Mouse (Mus musculus): ENCODE data around the gene Thumpd1. TPM values are rescaled to one million over a fixed set of nuclear protein-coding genes. Genes with fewer than 3 reads are reported as not detected.

The Thumpd1 gene
- total and polyA plus RNA-seq, 3 experiments, result 7.9 to 15.6 (median 15.0) TPM

DNA sequence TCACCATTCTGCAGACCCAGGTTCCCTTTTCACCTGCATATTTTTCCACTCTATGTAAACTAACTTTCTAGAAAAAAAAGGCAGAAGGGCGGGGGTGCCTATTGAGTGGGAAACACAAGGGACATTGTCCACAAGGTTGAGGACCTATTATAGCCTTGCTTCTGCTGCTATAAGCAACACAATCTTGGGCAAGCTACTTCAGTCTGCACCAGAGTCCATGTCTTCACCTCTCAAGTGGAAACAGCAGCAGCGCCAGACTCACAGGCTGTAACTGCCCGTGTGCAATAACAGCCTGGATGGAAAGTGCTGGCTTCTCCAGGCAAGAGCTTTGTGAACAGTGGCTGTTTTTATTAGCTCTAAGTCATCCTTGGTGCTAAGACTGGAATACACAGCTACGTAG, 28.3 kb downstream of the Thumpd1 start:
- intact Hi-C loops (cut with DNase I), result no loop called here
- Histone ChIP-seq H3K27me3 (ENCODE audit: control insufficient read depth, insufficient read depth, low read length) (no peaks in the 10 kb centered on the region), H3K79me2 (replicated peaks; ENCODE audit: control insufficient read depth, insufficient read depth, low read length) (no peaks in the 10 kb centered on the region), H3K4me3 (no peak overlapping the region), H3K36me3 (ENCODE audit: control insufficient read depth, insufficient read depth, low read length) (no peaks in the 10 kb centered on the region), H3K9ac (ENCODE audit: low read depth, low read length) (no peak overlapping the region), H3K4me1 (ENCODE audit: control insufficient read depth, insufficient read depth, low read length) (no peaks in the 10 kb centered on the region), H3K27ac (no peak overlapping the region)
- 71% methylated on average over 4 of the region's 4 CpGs for WGBS
- no peak for DNase-seq
- no peak for TF ChIP-seq POLR2A (IDR thresholded peaks at IDR 0.05; ENCODE audit: insufficient read depth, low read depth, low read length)
- TF ChIP-seq EP300 (IDR thresholded peaks at IDR 0.05; ENCODE audit: insufficient read depth, low read depth, low read length), result no peak
- no peak for TF ChIP-seq CTCF (IDR thresholded peaks at IDR 0.05)

DNA sequence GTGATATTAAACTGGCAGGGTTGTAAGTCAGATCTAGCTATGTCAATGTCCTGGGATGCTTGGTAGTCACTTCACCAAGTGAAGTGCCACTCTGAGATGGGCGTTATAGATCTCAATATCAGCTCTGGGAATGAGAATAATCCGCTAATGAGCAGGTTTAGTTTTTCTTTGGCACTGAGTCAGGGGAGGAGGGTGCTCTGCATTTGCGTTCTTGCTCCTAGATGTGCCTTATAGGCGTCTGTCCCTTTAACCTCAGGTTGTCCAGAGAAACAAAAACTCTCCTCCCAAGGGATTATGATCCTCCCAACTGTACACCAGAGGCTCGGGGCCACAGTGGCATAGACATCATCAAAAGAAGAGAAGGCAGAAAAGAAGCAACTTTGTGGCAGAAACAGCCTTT, 30.9 kb downstream of the Thumpd1 start, which contains the start of gene Acsm4:
TSS of gene Acsm4 (plus strand) at position 301 of the 400 bp plus-strand sequence.
- Histone ChIP-seq H3K27ac (no peak within 1 kb of the TSS), H3K79me2 (replicated peaks; ENCODE audit: control insufficient read depth, insufficient read depth, low read length) (no peaks in the 10 kb centered on the region), H3K36me3 (ENCODE audit: control insufficient read depth, insufficient read depth, low read length) (no peaks in the 10 kb centered on the region), H3K9ac (ENCODE audit: low read depth, low read length) (no peak within 1 kb of the TSS), H3K4me3 (no peak within 1 kb of the TSS), H3K27me3 (ENCODE audit: control insufficient read depth, insufficient read depth, low read length) (no peaks in the 10 kb centered on the region), H3K4me1 (ENCODE audit: control insufficient read depth, insufficient read depth, low read length) (no peaks in the 10 kb centered on the region)
- no peak for DNase-seq
- TF ChIP-seq EP300 (IDR thresholded peaks at IDR 0.05; ENCODE audit: insufficient read depth, low read depth, low read length), result no peak
- no peak for TF ChIP-seq POLR2A (IDR thresholded peaks at IDR 0.05; ENCODE audit: insufficient read depth, low read depth, low read length)
- TF ChIP-seq CTCF (IDR thresholded peaks at IDR 0.05), result no peak
- intact Hi-C loops (cut with DNase I), result no loop called here
- WGBS, result 60% methylated on average over 5 of the region's 5 CpGs

DNA sequence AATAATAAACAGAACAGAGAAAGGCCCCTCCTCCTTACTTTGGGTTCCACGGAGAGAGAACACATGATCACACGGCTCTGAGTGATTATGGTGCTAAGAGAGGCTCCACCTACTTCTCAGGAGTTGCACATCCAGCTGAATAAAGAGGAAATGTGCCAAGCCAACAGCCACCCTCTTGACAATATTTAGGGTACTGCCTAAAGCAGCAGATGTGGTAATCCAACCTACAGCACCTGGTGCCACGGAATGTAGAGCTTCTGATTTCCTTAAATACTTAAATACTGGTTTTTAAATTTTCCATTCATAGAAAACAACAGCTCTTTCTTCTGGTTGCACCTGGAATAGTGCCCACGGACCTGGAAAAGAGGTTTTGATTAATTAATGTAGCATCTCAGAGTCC, 37.9 kb downstream of the Thumpd1 start:
- WGBS, result 57% methylated on average over 4 of the region's 4 CpGs

DNA sequence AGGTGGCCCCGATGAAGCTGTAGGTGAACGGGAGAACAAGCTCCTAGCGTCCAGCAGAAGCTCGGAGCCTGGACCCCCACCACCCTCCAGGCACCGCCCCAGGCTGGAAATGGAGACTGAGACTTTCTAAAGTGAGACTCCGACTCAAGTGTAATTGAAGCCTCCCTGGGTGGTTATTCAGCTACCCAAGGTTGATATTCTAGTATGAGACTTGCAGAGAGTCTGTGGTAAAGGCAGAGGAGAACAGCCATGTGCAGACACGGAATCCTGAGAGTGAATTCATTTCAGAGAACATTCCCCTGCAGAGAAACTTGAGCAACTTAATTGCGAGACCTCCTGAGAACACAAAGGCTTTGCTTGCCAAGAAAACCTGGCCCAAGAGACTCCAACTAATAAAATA, 40.5 kb downstream of the Thumpd1 start:
- WGBS, result 64% methylated on average over 8 of the region's 8 CpGs
- H3K27ac ChIP-seq, result no peak overlapping the region
- H3K9ac ChIP-seq (ENCODE audit: low read depth, low read length), result no peak overlapping the region
- no peaks in the 10 kb centered on the region for H3K79me2 ChIP-seq (replicated peaks; ENCODE audit: control insufficient read depth, insufficient read depth, low read length)
- no peaks in the 10 kb centered on the region for H3K36me3 ChIP-seq (ENCODE audit: control insufficient read depth, insufficient read depth, low read length)
- TF ChIP-seq EP300 (IDR thresholded peaks at IDR 0.05; ENCODE audit: insufficient read depth, low read depth, low read length) (no peak), POLR2A (IDR thresholded peaks at IDR 0.05; ENCODE audit: insufficient read depth, low read depth, low read length) (no peak), CTCF (IDR thresholded peaks at IDR 0.05) (no peak)
- no peaks in the 10 kb centered on the region for H3K27me3 ChIP-seq (ENCODE audit: control insufficient read depth, insufficient read depth, low read length)
- no peak overlapping the region for H3K4me3 ChIP-seq
- no peak for DNase-seq
- H3K4me1 ChIP-seq (ENCODE audit: control insufficient read depth, insufficient read depth, low read length), result no peaks in the 10 kb centered on the region
- intact Hi-C loops (cut with DNase I), result no loop called here

More for the DNA sequence above, 37.9 kb downstream of the Thumpd1 start:
- no peaks in the 10 kb centered on the region for H3K27me3 ChIP-seq (ENCODE audit: control insufficient read depth, insufficient read depth, low read length)
- H3K9ac ChIP-seq (ENCODE audit: low read depth, low read length), result no peak overlapping the region
- intact Hi-C loops (cut with DNase I), result no loop called here
- no peak overlapping the region for H3K27ac ChIP-seq
- no peaks in the 10 kb centered on the region for H3K4me1 ChIP-seq (ENCODE audit: control insufficient read depth, insufficient read depth, low read length)
- no peak for TF ChIP-seq CTCF (IDR thresholded peaks at IDR 0.05)
- no peak for TF ChIP-seq EP300 (IDR thresholded peaks at IDR 0.05; ENCODE audit: insufficient read depth, low read depth, low read length)
- no peak for TF ChIP-seq POLR2A (IDR thresholded peaks at IDR 0.05; ENCODE audit: insufficient read depth, low read depth, low read length)
- H3K79me2 ChIP-seq (replicated peaks; ENCODE audit: control insufficient read depth, insufficient read depth, low read length), result no peaks in the 10 kb centered on the region
- DNase-seq, result no peak
- H3K36me3 ChIP-seq (ENCODE audit: control insufficient read depth, insufficient read depth, low read length), result no peaks in the 10 kb centered on the region
- H3K4me3 ChIP-seq, result no peak overlapping the region

DNA sequence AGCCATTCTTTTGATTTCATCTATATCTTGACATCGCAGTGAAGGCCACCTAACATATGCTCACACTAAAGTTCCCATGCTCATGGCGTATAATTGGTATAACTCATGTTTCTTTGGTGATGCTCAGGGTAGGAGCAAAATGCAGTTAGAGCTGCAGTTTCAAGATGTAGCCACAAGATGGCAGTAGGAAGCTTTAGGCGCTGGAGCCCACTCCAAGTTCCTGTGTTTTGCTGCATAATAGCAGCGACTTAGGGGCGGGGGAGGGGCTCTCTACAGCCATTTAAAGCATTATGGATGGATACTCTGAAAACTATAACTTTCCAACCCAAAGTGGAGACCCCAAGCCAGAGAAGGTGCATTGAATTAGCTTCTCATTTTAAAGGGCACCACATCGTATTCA, 47.1 kb downstream of the Thumpd1 start:
- no peak overlapping the region for H3K27ac ChIP-seq
- intact Hi-C loops (cut with DNase I), result loop anchor here (5.0 to 10.0 kb wide), 3 partner anchors 159 to 649 kb away; partner anchors contain the start of gene Acsm5
- H3K9ac ChIP-seq (ENCODE audit: low read depth, low read length), result no peak overlapping the region
- no peaks in the 10 kb centered on the region for H3K27me3 ChIP-seq (ENCODE audit: control insufficient read depth, insufficient read depth, low read length)
- H3K4me1 ChIP-seq (ENCODE audit: control insufficient read depth, insufficient read depth, low read length), result no peaks in the 10 kb centered on the region
- no peak overlapping the region for H3K4me3 ChIP-seq
- no peak for TF ChIP-seq EP300 (IDR thresholded peaks at IDR 0.05; ENCODE audit: insufficient read depth, low read depth, low read length)
- TF ChIP-seq CTCF (IDR thresholded peaks at IDR 0.05), result peak; percentile 80
- WGBS, result 16% methylated on average over 6 of the region's 6 CpGs
- DNase-seq, result peak in 1 of 2 experiments; percentile 11
- no peaks in the 10 kb centered on the region for H3K36me3 ChIP-seq (ENCODE audit: control insufficient read depth, insufficient read depth, low read length)
- no peaks in the 10 kb centered on the region for H3K79me2 ChIP-seq (replicated peaks; ENCODE audit: control insufficient read depth, insufficient read depth, low read length)

DNA sequence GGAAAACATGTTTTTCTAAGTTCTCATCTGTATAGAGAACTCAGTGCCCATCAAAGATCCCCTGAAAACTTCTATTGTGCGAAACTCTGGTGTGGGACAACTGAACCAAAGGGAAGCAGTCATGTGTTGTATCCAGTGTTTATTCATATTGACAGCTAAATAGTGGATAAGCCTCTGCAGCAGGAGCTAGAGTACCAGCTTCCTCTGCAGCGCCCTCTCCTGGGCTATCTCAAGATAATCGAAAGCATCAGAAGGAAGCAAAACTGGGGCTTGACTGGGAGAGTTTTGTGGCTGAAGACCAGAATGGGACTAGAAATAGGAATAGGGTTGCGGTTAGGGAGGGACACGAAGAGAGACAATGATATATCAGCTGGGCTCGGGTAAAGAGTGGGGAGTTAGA, 49.7 kb downstream of the Thumpd1 start:
- H3K27me3 ChIP-seq (ENCODE audit: control insufficient read depth, insufficient read depth, low read length), result no peaks in the 10 kb centered on the region
- H3K36me3 ChIP-seq (ENCODE audit: control insufficient read depth, insufficient read depth, low read length), result no peaks in the 10 kb centered on the region
- TF ChIP-seq EP300 (IDR thresholded peaks at IDR 0.05; ENCODE audit: insufficient read depth, low read depth, low read length) (no peak), CTCF (IDR thresholded peaks at IDR 0.05) (peak; percentile 47)
- no peaks in the 10 kb centered on the region for H3K79me2 ChIP-seq (replicated peaks; ENCODE audit: control insufficient read depth, insufficient read depth, low read length)
- H3K4me1 ChIP-seq (ENCODE audit: control insufficient read depth, insufficient read depth, low read length), result no peaks in the 10 kb centered on the region
- no peak overlapping the region for H3K4me3 ChIP-seq
- DNase-seq, result no peak
- 40% methylated on average over 6 of the region's 6 CpGs for WGBS
- no peak overlapping the region for H3K9ac ChIP-seq (ENCODE audit: low read depth, low read length)
- intact Hi-C loops (cut with DNase I), result loop anchor here (5.0 to 10.0 kb wide), 3 partner anchors 156 to 651 kb away; partner anchors contain the start of gene Acsm5
- no peak overlapping the region for H3K27ac ChIP-seq

Data from heart, adult 2 months (tissue).